Mouse (Mus musculus) spleen, postnatal 10 days (tissue): ENCODE data around the gene Dock6.
A peak's percentile ranks its signal among the peaks of the same experiment; 100 is the strongest.
"Not testable (repeated sequence)": the region's sequence is repeated elsewhere in the genome, so short reads cannot be mapped to it uniquely, and the experiment has no call there.

ENCODE experiments used
- DNase-seq, 2 experiments: peaks; one replicate each; pipeline ENCODE4 v3.0.0; 2021 to 2022; ENCODE audit warnings: low spot score in 2 of 2

Dock6 gene

GRCm38 (mm10) chr9:21781657-21782468 is 70.6 kb downstream of the Dock6 start:
- no peak for DNase-seq

- no peak for DNase-seq
Measured at GRCm38 (mm10) chr9:21777726-21778125, 74.7 kb downstream of the Dock6 start.

- no peak for DNase-seq
Measured at GRCm38 (mm10) chr9:21774353-21774752, 78.1 kb downstream of the Dock6 start.

DNA sequence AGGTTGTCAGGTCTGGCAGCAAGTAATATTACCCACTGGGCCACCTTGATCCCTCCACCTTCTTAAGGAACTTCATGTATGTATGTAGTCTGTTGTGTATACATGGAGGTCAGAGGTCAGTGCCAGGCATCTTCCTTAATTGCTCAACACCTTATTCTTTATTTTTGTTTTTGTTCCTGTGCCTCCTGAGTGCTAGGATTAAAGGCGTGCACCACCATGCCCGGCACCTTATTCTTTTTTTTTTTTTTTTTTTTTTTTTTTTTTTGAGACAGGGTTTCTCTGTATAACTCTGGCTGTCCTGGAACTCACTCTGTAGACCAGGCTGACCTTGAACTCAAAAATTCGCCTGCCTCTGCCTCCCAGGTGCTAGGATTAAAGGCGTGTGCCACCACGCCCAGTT is 79.0 kb downstream of the Dock6 start:
- not testable (repeated sequence) for DNase-seq

- no peak for DNase-seq
Measured at GRCm38 (mm10) chr9:21769558-21770183, 82.8 kb downstream of the Dock6 start.

GRCm38 (mm10) chr9:21768511-21769411 is 83.7 kb downstream of the Dock6 start:
- no peak for DNase-seq

GRCm38 (mm10) chr9:21767896-21768295 is 84.5 kb downstream of the Dock6 start:
- no peak for DNase-seq

DNA sequence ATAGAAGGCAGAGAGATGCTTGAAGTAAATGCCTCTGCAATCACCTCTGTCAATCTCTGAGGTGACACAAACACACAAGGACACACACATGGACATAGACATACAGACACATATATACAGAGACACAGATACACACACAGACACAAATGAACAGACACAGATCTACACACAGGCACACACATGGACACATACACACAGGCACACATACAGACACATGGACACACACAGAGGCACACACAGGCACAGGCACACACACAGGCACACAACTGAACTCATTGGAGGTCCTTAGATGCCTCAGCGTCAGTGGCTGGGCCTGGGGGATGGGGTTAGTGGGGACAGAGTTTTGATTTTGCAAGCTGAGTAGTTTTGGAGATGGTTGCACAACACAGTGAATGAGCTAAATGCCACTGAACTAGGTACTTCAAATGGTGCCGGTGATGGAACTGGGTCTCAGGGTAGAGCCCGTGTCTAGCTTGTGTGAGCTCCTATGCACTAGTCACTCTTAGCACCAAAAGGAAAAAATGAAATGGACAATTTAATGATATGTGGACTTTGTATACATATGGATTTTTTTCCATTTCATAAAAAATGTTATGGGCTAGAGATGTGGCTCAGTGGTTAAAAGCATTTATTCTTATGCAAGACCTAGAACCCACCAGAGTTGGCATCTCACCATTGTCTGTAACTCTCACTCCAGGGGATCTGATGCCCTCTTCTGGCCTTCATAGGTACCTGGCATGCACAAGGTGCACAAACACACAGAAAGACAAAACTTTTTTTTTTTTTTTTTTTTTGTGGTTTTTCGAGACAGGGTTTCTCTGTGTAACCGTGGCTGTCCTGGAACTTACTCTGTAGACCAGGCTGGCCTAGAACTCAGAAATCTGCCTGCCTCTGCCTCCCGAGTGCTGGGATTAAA is 88.1 kb downstream of the Dock6 start:
- DNase-seq: no peak

GRCm38 (mm10) chr9:21762135-21762534 is 90.3 kb downstream of the Dock6 start:
- DNase-seq: no peak

DNA sequence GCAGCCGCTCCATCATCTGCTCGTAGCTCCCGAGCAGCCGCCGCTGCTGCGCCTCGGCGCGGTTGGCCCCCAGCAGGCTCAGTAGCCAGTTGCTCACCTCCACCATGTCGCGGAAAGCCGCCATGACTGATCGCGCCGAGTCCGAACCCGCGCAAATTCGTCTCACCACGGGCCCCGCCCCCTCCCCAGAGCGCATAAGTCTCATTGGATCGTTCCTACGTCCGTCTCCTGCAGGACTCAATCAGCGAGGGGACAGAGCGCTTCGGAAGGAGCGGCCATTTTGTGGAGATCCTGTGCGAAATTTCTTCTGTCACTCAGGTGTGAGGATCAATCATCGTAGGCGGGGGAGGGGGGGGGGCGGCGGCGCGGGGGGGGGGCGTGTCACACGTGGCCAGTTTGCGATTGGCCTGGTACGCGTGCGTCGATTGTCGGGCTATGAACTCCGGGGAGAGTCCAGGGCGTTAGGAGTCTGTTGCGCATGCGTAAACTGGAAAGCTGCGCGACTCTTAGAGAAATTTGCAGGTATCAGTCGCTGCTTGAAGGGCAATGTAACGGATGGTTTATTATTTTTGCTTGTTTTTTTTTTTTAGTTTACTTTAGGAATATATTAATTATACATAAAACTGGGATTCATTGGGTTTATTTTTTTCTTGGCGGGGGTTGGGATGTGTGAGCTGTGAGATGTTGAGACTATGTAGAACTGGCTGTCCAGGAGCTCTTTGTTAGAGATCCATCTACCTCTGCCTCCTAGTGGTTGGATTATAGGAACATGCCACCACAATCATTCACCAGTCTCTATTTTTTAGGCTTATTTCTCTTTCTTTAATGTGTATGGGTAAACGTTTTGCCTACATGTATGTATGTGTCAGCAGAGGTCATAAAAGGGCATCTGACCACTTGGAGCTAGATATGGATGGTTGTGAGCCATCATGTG is 92.0 kb downstream of the Dock6 start, which contains the start of gene Spc24:
Gene Spc24, minus strand, starts transcription at position 149 of the 934 bp plus-strand sequence.
- DNase-seq: peak; percentile 94 to 97

- no peak for DNase-seq
Measured at GRCm38 (mm10) chr9:21759718-21760117, 92.7 kb downstream of the Dock6 start.

- DNase-seq: peak in 1 of 2 experiments; percentile 41
Measured at GRCm38 (mm10) chr9:21758576-21759529, 93.6 kb downstream of the Dock6 start.

GRCm38 (mm10) chr9:21754516-21755321 is 97.7 kb downstream of the Dock6 start:
- no peak for DNase-seq

DNA sequence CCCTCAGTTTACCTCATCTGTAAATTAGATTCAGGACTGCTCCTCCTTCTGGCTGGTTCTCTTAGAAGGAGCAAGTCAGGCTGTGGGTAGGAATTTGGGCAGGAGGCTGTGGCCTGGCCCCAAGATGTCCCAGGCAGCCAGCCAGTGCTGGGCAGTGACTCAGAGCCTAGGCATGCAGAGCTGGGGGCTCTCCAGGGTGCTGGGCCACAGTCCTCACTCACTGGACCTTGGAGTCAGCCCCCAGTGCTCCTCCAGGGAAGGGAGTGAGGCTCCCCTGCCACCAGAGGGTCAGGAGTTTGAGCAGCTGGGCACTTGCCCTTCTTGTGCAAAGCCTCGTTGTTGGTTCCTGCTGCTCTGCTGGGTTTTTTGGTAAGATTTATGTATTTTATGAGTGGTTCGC is 98.4 kb downstream of the Dock6 start:
- DNase-seq: no peak

GRCm38 (mm10) chr9:21752252-21752792 is 100.1 kb downstream of the Dock6 start:
- DNase-seq: no peak

GRCm38 (mm10) chr9:21751347-21751746 is 101.1 kb downstream of the Dock6 start:
- DNase-seq: no peak

- no peak for DNase-seq
Measured at GRCm38 (mm10) chr9:21750370-21750769, 102.1 kb downstream of the Dock6 start.
